Mouse (Mus musculus): ENCODE data around the gene Plbd2. TPM values are rescaled to one million over a fixed set of nuclear protein-coding genes. Genes with fewer than 3 reads are reported as not detected.

The Plbd2 gene
- polyA plus RNA-seq, 2 experiments from 2014 or later, result 4.5 to 5.1 TPM

DNA sequence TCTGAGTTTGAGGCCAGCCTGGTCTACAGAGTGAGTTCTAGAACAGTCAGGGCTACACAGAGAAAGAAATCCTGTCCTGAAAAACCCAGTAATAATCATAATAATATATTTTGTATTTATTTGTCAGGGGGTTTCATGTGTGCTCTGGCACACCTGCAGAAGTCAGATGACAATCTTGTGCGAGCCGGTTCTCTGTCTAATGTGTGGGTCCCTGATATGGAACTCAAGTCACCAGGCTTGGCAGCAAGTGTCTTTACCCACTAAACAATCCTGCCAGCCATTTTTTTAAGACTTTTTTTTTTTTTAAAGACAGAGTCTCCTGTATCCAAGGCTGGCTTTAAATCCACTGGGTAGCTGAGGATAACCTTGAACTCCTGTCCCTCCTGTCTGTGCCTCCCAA is 30.1 kb downstream of the Plbd2 start:
- ATAC-seq, result no peak

DNA sequence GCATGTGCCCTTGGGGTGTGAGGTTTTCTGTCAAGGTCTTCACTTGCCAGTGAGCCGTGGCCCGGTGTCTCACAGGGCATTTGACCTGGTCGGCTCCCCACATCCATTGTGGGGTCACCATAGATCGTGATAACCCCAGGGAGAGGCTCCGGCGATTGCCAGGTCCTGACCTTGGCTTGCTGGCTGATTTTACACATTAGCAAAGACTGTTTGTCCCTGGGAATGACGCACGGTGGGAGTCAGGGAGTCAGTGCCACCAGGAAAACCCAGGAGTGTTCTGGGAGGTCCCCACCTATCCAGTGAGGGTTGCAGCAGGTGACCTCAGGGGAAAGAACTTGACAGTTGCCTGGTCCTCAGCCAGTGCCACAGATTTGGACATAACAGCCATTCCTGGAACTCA is 30.7 kb downstream of the Plbd2 start, which contains the start of gene Sdsl:
Gene Sdsl (minus strand): TSS at position 41 of the 400 bp plus-strand sequence.
- no peak for ATAC-seq

DNA sequence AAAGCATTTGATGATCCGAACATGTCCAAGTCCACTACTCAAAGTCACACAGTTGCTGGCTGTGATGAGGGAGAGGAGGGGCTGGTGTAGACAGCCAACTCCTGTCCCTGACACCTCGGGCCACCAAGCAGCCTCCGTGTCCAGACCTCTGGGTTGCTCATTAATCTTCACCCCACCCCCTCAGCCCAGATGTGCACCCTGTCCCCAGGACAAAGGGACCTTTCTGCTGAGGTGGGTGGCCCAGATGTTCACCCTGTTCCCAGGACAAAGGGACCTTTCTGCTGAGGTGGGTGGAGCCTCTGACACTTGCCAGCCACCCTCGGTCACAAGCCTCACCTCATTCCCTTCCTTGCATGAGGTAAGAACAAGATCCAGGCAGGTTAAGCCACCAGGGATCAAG is 31.9 kb downstream of the Plbd2 start:
- no peak for ATAC-seq

GRCm38 (mm10) chr5:120468830-120469229 is 34.6 kb downstream of the Plbd2 start:
- ATAC-seq, result no peak

DNA sequence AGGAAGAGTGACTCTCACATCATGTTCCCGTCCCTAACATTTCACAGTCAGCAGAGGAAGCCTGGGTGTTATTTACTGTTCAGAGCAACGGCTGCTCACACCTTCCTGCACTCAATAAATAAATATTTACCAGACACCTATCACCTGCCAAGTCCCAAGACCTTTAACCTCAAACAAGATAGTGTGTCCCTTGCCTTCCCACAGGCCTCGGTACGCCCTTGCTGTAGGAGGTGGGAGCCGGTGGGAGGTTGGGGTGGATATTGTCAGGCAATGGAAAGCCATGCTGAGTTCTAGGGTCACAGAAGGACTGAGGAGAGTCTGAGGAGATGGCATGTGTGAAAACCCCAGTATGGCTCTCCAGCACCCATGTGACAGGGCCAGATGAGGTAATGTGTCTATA is 35.1 kb downstream of the Plbd2 start:
- ATAC-seq, result no peak

GRCm38 (mm10) chr5:120467026-120467425 is 36.4 kb downstream of the Plbd2 start:
- ATAC-seq, result no peak

GRCm38 (mm10) chr5:120465860-120466259 is 37.6 kb downstream of the Plbd2 start:
- no peak for ATAC-seq

- ATAC-seq, result no peak
These were observed 38.4 kb downstream of the Plbd2 start for GRCm38 (mm10) chr5:120465062-120465461.

- ATAC-seq, result no peak
These were observed 39.1 kb downstream of the Plbd2 start for GRCm38 (mm10) chr5:120464321-120464720.

- ATAC-seq, result no peak
These were observed 41.5 kb downstream of the Plbd2 start for GRCm38 (mm10) chr5:120461902-120462301.

DNA sequence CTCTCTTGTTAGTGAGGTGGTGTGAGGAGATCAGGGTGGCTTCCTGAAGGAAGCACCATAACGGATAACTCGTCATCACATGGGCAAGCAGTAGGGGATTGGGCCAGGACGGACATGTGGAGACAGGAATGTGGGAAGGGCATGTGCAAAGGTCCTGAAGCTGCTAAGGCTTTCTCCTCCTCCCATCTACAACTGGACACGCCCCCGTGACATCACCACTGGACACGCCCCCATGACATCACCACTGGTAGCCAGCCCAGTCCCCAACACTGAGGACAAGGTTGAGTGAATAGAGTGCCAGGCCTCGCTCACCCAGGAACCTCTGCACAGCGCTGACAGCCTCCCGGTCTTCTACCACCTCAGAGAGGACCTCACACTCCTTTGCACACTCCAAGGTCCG is 44.3 kb downstream of the Plbd2 start:
- ATAC-seq, result no peak

DNA sequence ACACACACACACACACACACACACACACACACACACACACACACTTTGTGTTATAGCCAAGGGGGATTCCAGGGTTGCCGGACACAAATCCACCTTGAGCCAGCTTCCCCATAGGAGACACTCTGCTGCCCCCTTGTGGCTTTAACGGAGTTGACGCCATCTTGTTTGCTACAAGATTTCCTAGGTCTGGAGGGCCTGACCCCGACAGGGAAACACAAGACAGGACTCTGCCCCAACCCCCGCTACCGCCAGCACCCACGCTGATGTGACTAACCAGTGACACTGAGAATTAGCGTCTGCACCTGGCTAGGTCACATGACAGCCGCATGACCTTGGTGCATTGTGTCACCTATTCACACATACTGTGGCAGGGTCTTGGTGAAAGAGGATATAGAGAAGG is 45.8 kb downstream of the Plbd2 start:
- no peak for ATAC-seq

DNA sequence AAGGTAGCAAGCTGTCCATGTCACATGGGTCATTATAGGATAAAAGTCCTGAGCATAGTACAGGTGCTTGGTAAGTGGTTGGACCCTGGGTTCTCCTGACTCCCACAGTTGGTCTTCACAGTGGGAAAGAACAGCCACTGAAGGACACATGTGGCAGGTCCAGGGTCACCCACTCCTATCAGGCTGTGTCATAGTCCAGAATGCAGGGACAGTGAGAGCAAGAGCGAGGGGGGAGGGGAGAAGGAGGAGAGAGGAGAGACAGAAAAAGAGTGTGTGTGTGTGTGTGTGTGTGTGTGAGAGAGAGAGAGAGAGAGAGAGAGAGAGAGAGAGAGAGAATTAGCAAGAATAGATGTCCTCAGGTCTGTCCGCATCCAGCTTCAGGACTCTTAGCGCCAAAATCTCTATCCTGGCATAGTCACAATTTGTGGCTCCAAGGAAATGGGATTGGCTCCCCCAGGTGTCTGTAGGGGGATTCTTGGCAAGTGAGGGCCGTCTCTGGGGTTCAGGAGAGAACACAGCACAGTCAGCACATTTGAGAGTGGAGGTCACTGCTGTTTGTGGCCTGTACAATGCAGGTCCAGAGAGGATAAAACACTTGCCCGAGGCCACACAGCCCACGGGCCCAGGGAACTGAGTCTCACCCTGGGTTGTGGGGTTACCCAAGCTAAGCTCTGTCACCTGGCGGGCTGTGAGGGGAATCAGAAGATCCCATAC is 46.4 kb downstream of the Plbd2 start:
- no peak for ATAC-seq

DNA sequence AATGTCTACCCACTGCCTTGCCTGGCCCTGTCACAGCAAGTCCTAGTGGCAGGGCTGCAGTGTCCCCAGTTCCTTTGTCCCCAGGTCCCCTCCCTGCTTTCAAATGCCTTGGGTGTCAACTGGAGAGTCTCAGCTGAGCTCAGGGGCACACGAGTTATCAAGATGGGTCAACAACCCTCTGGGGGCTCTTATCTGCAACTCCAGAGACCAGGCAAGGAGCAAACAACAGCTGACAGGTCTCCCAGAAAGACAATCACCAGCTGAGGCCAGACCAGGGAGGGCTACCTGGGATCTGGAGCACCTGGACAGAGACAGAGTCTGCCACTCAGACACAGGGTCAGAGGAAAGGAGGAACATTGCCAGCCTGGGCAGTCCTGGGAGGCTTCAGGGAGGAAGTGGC is 47.2 kb downstream of the Plbd2 start:
- no peak for ATAC-seq

DNA sequence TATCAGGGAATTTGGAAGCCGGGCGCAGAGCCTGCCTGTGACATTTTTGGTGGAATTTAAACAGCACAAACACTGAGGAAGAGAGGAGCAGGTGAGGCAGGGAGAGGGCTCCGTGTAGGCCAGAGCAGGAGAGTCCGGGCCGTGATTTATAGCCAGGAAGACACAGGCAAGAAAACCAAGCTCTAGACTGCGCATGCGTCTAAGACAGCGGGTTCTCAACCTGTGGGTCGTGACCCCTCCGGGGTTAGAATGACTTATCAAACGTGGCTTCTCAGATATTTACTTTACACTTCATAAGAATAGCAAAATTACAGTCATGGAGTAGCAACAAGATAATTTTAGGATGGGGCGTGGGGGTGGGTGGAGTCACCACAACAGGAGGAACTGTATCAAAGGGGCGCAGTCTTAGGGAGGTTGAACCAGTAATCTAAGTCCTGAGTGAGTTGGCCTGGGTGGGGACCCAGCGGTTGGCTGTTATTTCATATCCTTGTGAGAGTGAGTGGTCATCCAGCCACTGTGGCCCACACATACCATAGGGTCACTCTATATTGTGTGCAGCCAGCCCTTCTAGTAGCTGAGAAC is 48.6 kb downstream of the Plbd2 start:
- ATAC-seq, result no peak

- no peak for ATAC-seq
These were observed 56.1 kb downstream of the Plbd2 start for GRCm38 (mm10) chr5:120447305-120447704.

DNA sequence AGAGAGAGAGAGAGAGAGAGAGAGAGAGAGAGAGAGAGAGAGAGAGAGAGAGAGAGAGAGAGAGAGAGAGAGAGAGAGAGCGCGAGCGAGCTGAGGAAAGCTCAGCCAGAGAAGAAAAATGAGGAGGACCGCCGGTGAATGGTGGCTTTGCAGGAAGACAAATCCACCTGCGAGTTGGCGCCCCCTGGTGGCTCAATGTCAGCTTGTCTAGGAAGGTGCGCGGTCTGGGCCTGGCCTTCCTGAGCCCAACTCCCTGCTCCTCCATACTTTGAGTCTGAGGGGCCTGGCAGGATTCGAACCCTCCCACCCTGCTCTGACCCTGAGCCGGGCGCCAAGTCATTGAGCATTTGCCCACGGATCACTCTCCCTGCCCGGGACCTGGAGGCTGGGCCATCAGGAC is 62.7 kb downstream of the Plbd2 start:
- ATAC-seq, result peak; percentile 39

DNA sequence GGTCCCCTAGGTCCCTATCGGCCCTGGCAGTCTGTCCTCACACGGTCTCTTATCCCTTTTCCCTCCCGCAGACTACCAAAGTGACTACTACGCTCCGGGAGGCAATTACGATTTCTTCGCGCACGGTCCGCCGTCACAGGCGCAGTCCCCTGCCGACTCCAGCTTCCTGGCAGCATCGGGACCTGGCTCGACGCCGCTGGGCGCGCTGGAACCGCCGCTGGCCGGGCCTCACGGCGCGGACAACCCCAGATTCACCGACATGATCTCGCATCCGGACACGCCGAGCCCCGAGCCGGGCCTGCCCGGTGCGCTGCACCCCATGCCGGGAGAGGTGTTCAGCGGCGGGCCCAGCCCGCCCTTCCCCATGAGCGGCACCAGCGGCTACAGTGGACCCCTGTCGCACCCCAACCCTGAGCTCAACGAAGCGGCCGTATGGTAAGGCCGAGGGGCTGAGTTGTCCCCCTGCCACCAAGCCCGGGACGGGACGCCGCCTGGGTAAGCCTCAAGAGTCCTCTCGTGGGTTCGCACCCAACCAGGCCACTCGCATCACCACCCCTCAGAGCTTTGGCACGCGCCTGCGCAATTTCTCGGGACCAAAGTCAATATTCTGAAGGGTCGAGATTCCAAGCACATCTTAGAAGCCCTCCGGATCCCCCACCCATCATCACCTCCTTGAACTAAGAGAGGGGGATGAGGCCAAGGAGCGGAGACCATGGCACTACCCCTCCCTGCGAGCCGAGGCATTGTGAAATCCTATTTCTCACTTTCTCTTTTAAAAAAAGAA is 63.3 kb downstream of the Plbd2 start:
- ATAC-seq, result no peak

DNA sequence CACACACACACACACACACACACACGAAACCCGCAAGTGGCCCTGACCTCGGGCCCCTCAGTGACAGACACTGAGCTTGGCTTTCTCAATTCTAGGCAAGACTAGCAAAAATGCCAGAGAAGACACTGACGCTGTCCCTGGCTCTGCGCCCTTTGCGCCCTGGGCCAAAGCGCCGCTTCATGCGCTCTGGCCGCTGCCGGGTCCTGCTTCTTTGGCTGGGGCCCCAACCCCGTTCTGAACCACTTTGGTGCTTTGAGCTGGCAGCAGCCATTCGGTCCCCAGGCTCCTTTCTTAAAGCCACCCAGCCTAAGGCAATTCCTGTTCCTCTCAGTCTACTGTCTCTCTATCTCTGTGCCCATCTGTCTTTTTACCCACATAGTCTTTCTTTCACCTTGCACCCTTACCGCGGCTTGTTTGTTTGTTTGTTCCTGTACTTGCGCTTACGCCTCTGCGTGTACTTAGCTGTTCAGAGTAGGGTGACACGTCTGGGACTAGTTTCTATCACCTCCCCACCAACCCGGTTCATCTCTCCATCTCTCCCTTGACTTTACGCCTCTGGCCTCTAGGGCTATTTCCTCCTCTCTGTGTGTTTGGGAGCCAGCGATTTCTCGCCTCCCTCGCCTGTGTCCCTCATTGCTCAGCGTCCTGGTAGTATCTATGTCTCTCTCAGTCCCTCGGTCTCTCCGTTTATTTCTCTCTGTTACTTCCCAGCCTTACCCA is 64.3 kb downstream of the Plbd2 start:
- ATAC-seq, result peak; percentile 14

GRCm38 (mm10) chr5:120438469-120438868 is 65.0 kb downstream of the Plbd2 start:
- no peak for ATAC-seq

GRCm38 (mm10) chr5:120437986-120438385 is 65.4 kb downstream of the Plbd2 start:
- no peak for ATAC-seq

DNA sequence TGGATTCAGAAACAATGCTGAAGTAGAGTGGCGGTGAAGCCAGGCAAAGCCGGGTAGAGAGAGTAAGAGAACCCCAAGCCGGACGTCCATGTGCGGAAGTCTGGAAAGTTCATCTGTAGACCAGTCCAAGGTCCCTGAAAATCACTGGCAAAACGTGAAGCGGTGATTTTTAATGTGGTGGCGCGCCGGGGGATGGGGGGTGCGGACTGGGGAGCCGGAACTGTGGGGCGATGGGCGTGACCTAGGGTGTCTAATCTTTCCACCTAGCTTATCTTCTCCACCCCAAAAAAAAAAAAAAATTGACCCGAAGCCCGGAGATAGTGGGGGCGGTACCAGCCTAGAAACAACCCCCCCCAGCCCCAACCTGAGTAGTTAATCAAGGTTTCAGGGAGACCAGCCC is 65.9 kb downstream of the Plbd2 start:
- ATAC-seq, result no peak

- no peak for ATAC-seq
These were observed 66.4 kb downstream of the Plbd2 start for GRCm38 (mm10) chr5:120436885-120437495.

Data from CD4-positive, CD25-positive, alpha-beta regulatory T cell, adult 4 months (primary cell).